Mouse (Mus musculus) left cerebral cortex, adult 18-20 months (tissue): ENCODE measurements at regions not wholly inside any gene's neighbourhood (a gene's known extent, or its start where the extent isn't known, plus 50 kb on each side); places are given as distances from the start of the nearest gene placed in this dataset.
A peak's percentile ranks its signal among the peaks of the same experiment; 100 is the strongest.

Experiments
- DNase-seq, 2 experiments: peaks; one replicate each; pipeline ENCODE4 v3.0.0; 2021 to 2022; ENCODE audit warnings: low spot score in 2 of 2, mixed read lengths in 1 of 2

- DNase-seq, result no peak
Measured at GRCm38 (mm10) chr8:126745992-126746775, 152.4 kb upstream of the Irf2bp2 start.

DNA sequence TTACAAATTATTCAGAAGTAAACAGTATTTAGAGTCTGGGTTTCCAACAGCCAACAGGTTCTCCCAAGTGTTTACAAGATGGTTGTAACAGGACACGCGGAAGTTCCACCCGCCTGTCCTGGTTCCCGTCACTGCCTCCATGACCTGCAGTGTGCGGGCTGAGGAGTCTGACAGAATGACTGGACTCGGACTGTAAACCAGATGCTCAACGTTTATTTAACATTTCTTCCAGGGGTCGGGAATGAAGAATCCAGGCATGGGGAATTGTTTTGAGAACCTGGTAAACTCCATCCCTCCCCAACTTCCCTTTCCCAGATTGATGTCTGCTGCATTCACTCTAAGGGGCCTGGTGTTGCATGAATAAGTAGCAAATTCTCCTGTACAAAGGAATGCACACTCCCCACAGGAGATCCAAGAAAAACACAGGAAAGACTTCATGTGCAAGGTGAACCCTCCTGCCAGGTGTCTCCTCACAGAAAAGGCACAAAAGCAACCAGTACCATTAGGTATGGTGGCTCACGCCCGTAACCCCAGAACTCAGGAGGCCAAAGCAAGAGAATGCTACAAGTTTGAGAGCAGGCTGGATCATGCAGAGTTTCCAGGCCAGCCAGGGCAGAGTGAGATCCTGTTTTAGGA is 151.1 kb upstream of the Irf2bp2 start:
- no peak for DNase-seq

DNA sequence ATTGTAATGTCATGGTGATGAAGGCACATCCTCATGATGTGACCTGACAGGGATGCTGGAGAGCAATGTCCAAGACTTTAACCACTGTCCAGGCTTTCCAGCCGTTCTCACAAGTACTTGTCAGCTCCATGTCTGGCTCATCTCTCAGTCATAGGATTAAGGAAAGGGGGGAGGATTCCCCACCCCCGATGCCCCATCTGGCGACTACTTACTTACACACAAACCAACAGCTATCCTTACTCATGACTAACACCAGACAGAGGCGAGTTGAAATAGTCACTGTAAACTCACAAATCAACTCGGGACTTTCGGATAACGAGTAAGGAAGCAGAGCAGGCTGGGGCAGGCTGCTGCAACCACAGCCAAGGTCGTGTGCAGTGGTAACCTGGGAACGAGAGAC is 149.5 kb upstream of the Irf2bp2 start:
- no peak for DNase-seq

DNA sequence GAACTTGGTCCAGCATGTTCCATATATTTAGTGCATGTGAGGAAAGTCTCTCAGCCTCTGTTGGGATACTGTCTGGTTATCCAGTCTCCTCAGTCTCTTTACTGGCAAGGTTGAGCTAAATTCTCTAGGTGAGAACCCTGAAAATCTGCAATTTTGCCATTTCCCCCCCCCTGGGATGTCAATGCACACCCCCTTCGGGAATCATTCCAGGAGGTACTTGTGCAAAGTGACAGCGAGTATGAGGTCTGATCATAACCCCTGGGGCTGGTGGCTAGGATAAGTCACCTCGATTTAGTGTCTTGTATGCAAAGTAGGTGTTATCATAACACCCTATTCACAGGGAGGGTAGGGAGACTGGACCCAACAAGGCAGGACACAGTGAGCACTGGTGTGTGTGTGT is 148.3 kb upstream of the Irf2bp2 start:
- no peak for DNase-seq

- no peak for DNase-seq
Measured at GRCm38 (mm10) chr8:126741031-126741430, 147.2 kb upstream of the Irf2bp2 start.

DNA sequence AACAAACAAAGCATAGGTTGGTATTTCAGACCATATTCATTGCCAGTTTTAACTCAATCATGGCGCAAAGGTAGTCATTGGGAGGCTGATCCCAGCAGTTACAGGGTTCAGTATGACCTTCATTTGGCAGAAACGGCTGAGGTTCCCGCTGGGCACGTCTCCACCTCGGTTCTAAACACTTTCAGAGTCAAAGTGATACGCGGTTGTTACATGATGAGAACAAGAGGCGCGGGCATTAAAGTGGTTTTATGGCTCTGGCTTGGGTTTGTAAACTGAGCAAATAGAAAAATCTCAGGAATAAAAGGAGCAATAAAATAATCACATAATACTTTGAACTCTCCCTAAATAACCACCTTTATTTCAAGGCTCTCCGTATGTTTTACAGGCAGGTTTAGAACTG is 146.0 kb upstream of the Irf2bp2 start:
- DNase-seq, result no peak

GRCm38 (mm10) chr8:126737032-126737431 is 143.2 kb upstream of the Irf2bp2 start:
- DNase-seq, result no peak

DNA sequence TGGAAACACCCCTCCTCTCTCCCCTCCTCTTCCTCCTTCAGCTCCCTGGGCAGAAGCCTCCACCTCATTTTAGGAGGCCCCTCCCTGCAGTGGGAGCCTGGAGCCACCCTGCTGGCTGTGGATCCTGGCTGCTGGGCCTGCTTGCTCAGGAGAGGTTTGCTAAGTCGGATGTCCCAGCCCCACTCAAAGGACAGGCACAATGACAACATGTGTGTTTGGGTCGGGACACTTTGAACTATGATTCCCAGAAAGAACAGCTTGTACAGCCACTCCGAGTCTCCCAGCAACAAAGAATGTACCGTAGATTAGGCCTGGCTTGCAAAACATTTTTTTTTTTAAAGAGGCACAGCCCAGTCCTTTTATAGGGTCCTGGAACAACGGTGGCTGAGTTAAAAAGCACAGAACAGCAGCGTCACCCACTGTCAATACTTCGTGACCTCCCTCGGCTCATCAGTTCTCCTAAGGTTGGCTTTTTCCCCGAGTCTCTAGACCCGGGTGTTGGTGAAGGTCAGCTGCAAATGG is 142.7 kb upstream of the Irf2bp2 start:
- peak in 1 of 2 experiments; percentile 37 for DNase-seq

DNA sequence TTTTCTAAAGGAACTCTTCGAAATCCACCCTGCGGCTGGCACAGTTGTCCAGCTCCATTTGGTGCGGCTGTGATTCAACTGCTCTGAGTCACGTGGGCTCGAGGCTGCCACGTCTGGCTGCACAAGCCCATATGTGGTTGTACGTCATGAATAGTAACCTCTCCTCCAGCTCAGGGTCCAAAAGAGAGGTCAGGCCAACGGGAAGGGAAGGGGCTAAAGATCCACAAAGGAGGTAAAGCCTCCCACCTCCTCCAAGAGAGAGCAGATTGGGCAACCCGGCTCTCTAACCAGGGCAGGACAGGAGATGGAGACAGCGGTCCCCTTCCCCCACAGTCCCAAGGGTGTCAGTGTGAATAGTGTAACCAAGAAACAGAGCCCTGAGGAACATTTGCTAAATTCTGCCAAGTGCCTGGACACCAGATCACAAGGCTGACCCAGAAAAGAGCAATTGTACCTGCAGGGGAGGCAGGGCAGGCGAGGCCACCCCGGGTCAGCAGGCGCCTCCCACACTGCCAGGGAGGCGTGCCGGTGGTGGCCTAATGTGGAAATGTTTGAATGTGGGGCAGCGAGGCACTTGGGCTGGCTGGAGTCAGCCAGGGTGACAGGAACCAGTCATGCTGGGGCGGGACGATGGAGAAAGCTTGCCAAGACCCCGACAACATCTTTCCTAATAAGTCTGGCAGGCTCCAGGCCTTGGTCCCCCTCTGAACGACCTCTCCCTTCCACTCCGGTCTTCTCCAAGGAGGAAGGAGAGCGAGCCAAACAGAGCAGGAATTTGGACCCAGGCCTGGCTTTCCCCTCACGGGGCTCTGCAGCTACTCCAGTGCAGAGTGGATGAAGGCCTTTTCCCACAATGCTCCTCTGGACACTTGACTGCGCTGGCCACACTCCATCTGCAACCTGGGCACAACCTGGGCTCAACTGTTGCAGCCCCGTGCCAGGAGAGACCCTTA is 142.0 kb upstream of the Irf2bp2 start:
- DNase-seq, result peak; percentile 44 to 53

- DNase-seq, result no peak
Measured at GRCm38 (mm10) chr8:126734743-126735487, 141.1 kb upstream of the Irf2bp2 start.

GRCm38 (mm10) chr8:126733779-126734178 is 140.0 kb upstream of the Irf2bp2 start:
- DNase-seq, result no peak

GRCm38 (mm10) chr8:126733307-126733706 is 139.5 kb upstream of the Irf2bp2 start:
- DNase-seq, result no peak

- no peak for DNase-seq
Measured at GRCm38 (mm10) chr8:126730017-126730631, 136.3 kb upstream of the Irf2bp2 start.

DNA sequence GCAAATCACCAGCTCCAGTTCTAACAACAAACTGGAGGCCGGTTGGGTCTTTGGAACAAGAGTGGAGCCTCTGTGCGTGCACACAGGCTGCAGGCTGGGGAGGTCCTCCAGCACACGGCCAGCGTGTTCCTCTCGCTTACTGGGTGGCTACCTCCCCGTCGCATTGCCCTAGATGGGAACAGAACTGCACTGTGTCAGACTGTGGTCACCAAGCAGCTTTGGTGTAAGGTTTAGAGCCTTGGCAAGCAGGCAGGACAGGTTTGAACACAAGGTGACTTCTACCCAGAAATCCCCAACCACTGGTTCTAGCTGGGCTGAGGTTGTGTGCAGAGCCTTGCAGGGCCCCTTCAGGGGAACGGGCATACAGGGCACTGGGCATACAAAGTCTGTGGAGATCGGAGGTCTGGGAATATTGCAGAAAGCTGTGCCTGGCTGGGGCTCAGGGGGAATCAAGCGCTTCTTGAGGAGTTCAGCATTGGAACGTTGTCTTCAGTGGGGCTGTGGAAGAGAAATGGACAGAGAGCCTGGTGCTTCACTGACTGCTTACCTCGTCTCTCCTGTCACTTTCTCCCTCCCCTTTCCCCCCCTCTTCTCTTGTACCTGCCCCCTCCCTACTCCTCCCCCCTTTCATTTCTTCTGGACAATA is 135.3 kb upstream of the Irf2bp2 start:
- DNase-seq, result no peak

DNA sequence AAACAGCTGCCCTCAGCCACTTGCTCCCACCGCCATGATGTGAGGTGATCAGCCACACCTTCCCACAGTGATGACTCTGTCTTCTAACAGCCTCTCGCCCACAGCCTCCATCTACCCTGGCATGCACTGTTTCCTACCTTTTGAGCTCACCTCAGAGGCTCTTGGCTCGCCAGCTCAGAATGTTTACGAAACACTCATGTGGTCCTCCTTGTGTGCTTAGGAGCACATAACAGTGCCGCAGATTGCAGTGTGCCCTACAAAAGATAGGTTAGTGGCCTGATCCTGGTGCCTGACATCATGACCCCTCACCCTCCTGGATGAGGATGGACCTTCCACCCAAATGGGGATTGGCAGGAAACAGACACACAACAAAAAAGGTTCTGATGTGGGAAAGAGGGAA is 134.3 kb upstream of the Irf2bp2 start:
- no peak for DNase-seq

DNA sequence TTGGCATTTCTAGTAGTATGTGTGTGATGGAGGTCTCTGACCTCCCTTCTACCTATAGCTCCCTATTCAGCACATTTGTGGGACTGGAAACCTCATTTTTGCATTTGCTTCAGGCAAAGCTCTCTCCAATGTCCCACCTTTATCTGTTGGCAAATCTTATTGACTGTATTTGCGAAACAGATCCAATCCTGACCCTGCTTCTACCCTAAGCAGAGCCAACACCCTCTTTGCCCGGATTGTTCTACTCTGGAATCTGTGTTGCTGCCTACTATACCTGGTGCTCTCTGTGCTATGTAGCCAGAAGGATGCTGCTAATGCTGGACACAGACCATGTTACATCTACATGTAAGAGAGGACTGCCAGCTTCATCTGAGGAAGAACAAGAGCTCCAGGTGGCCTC is 133.3 kb upstream of the Irf2bp2 start:
- no peak for DNase-seq

GRCm38 (mm10) chr8:126723259-126724122 is 129.7 kb upstream of the Irf2bp2 start:
- no peak for DNase-seq

DNA sequence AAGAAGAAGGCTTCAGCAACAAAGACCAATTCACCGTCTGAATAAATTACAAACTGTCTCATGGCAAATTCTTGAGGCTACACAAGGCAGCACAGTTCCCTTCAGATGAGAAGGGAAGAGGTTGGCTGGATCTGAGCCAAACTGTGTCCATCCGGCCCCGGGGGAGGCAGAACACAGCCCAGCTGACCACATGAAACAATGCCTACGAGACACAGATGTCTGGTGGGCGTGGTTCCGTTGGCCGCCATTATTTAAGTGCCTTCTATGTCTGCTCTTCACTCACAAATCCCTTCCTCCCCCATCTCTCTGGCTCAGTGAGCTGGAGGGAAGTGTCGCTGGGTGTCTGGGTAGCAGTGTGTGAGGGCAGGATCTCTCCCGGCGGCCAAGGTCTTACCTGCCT is 127.8 kb upstream of the Irf2bp2 start:
- DNase-seq, result peak in 1 of 2 experiments; percentile 29
